Mouse (Mus musculus): Measurements from ENCODE around the gene Taf5l. TPM values are rescaled to one million over a fixed set of nuclear protein-coding genes. Genes with fewer than 3 reads are reported as not detected.

Gene Taf5l
- polyA plus RNA-seq, 1 experiment from 2014 or later, result 29.9 TPM

MicroRNAs encoded within 50 kb of the gene (microRNA counts, 519-probe panel; counts per million panel counts)
- not detected for microRNA mmu-miR-1967

Small RNAs within 50 kb of the gene (microRNA-seq; reads per million reads assigned to microRNA genes)
- gene Mir1967, result not detected

Other genes with a start within 250 kb of the Taf5l start
- 69.8 and 75.8 TPM in 2 replicates for gene Rab4a, start 215.4 kb downstream of the Taf5l start, polyA plus RNA-seq (2014; fragmentation: Nextera tagmentation; extraction: Ambion mirVana)
- 4.5 and 4.6 TPM in 2 replicates for gene Ccsap, start 161.2 kb downstream of the Taf5l start, polyA plus RNA-seq (2014; fragmentation: Nextera tagmentation; extraction: Ambion mirVana)
- gene Acta1, start 126.6 kb downstream of the Taf5l start, polyA plus RNA-seq (2014; fragmentation: Nextera tagmentation; extraction: Ambion mirVana), result 3.7 and 5.5 TPM in 2 replicates
- gene Nup133, start 72.1 kb downstream of the Taf5l start, polyA plus RNA-seq (2014; fragmentation: Nextera tagmentation; extraction: Ambion mirVana), result 17.9 and 33.7 TPM in 2 replicates
- 15.6 and 18.4 TPM in 2 replicates for gene Abcb10, start 38.3 kb downstream of the Taf5l start, polyA plus RNA-seq (2014; fragmentation: Nextera tagmentation; extraction: Ambion mirVana)
- gene Urb2, start 111 bp upstream of the Taf5l start, polyA plus RNA-seq (2014; fragmentation: Nextera tagmentation; extraction: Ambion mirVana), result 4.0 and 5.7 TPM in 2 replicates
- 65.8 and 70.1 TPM in 2 replicates for gene Galnt2, start 210.0 kb upstream of the Taf5l start, polyA plus RNA-seq (2014; fragmentation: Nextera tagmentation; extraction: Ambion mirVana)